Mouse (Mus musculus): ENCODE measurements around the gene Trnau1ap.

Trnau1ap gene

DNA sequence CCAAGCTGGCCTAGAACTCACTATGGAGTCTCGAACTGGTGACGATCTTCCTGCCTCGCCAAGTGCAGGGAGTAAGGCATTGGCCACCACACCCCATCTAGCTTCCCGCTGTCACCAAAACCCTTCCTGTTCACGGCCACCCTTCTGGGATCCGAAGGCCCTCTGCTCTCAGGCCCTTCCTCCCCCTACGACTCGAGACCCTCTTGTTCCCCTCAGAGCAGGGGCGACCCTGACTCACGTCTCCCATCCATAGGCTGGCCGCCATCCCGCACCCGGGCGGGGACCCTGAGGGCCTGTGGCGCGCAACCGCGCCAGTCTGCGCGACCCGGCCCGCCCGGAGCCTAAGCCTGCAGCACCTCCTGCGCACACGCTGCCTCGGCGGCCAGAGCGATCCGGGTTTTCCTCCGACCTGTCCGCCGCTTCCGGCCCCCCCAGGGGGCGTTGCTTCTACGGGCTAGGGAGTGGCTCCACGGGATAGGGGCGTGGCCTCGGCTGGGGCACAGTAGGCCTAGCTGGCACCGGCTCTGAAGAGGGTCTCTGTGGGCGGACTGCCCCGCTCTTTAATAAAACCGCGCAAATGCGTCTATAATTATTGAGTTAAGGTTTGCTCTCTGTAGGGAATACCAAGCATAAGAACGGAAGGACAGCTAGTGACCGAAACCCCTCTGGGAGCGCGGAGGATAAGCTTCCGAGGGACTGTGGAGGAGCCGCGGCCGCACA, at the start of gene Trnau1ap:
Trnau1ap (minus strand) TSS at position 424 of the 720 bp plus-strand sequence.
- peak; percentile 95 to 96 for DNase-seq

DNA sequence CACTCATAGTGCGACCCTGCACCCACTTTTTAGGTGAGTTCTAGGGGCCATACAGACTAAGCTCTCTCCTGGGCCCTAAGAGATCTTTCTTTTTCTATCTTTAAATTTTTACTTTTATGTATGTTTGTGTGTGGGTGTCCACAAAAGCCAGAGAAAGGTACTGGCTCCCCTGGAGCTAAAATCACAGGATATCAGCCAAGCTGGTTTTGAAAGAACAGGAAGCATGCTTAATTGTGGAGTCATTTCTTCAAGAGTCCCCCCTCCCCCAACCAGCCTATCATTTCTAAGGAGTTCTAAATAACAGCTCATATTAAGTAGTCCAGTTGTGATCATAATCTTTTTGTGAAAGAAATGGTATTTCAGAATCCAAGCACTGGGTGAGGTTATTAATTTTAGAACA, 44.5 kb upstream of the Trnau1ap start:
- DNase-seq, result no peak

DNA sequence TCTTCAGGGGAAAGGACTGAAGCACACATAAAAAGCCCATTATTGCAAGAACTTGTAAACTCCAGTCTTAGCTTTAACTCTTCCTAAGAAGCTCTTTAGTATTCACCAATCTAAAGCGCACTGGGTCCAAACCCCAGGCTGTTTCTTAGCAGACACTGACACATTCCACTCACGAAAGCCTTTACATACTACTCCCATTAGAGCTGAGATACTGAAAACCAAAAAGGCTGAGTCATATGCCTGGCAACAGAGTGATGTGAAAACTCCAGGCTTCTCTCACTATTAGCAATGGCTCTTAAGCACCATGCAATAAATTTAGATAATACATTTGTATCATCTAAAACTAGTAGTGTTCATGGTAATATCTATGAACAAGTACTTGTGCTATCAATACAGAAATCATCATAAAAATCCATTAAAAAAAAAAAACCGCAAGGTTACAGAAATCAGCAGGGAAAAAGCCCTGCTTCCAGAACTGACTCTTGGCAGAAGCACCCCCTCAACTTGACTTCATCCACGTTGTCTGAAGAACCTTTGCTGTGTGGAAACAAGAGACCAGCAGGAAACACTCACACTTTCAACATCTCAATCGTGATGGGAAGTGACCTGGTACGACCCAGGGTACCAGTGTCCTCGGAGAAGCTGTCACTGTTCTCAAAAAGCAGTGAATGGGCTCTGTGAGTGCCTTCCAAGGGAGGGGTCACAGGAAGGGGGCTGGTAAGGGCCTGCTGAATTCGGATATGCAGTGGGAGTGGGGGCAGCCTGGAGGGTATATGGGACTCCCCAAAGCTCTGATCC, 40.8 kb upstream of the Trnau1ap start:
- no peak for DNase-seq

DNA sequence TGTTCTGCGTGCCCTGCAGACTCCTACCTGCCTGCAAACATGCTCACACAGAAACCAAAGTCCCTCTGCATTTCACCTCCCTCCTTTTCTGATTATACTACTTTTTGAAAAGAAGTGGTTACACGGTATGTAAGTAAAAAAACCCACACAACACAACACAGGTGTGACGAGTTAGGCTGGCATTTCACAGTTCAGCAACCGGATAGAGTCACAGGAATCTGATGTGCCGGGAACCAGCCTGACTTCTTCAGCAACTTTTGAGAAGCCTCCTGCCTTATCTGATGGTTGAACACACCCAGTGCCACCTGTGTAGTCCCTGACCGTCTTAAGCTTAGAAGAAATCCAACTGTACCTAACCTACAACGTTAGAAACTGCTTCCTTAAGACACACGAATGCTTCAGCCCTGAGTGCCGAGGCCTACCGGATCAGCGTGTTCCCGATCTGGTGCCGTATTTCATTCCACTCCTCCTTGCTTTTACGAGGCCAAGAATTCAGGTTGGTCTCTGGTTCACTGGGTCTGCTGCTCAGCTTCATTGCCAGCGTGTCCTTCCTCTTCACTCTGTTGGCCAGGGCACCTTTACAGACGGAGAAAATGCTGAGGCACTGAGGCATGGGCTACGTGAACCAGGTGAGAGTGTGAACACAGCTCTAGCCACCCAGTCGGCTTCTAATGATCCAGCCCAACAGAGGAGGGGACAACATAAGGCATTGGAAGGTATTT, 38.3 kb upstream of the Trnau1ap start:
- peak in 1 of 2 experiments; percentile 54 for DNase-seq

DNA sequence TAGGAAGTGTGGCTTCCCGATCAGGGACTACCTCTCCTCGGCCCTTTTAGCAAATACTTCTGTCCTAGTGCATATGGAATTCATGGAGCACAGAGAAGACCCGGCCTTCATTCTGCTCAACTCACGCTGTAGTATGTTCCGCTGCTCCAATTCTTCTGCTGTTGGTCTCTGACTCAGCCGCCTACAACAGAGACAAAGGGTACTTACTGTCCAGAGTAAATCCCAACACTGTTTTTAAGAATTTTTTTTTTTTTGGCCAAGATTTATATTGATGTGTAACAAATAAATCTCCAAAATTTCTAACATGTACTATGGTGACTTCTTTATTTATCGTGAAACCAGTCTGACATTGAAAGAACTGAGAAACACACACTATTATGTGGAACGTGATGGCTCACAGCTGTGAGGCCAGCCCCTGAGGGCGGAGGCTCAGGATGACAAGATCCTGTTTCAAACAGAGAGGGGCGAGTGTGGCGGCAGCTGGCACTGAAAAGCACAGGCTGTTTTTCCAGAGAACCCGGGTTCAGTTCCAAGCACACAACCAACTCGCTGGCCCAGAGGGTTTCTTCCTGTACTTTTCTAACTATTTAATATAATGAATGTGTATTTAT, 36.2 kb upstream of the Trnau1ap start:
- DNase-seq, result no peak

DNA sequence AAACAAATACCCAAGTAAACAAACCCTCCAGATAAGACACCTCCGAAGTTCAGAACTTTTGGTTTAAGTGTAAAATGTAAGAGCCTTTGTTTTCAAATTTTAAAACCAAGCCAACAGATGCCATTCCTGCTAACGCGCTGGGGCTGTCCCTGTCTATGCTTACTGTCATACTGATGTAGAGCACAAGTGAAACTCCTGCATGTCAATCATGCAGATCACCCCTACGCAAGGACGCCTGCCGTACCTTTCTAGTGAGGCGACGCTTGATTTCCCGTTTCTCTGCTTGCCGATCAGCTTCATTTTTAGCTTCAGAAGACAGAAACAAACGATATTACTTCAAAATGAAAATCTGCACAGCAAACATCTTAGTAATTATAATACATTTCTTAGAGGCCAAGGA, 34.1 kb upstream of the Trnau1ap start:
- no peak for DNase-seq

DNA sequence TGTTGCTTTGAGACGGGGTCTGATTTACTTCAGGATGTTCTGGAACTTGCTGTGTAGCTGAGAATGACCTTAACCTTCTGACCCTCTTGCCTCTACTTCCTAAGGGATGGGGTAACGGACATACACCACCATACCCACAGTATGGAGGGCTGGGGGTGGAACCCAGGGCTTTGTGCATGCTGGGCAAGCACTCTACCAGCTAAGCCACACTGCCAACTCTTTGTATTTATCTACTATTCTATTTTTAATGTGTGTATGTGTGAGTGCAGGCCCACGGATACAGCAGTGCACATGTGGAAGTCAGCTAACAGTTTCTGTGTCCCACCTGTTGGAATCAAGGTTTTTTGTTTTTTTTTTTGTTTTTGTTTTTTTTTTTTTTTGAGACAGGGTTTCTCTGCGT, 30.2 kb upstream of the Trnau1ap start:
- DNase-seq, result no peak

DNA sequence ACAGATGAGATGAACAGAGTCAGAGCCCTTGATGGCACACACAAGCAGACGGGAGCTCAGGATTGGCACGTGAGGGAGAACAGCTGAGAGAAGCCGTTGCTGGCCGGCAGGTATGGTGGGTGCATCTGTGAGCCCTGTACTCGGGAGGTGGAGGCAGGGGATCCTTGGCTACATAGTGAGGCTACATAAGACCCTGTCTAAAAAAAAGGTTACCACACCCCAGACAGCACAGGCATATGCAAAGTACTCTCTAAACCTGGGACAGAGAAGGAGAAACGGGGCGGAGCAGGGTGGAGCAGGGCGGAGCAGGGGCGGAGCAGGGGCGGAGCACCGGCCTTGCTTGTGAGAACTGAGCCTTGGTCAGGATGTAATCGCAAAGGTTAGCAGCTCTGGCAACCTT, 26.8 kb upstream of the Trnau1ap start:
- DNase-seq, result peak; percentile 64 to 75

DNA sequence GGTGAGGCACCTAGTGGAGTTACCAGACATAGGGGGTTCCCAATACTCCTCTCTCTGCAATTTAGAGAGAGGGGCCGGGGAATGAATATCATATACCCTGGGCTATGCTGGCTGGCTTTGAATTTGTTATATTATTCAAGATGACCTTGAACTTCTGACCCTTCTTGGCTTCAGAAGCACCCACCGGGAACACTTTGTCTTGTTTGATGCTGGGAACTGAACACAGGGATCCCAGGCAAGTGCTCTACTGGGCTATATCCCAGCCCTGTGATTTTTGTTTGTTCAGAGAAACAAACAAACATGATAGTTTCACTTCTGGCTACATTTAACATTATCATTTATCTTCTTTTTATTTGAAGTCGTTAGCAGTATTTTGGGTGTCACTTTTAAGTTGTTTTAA, 26.1 kb upstream of the Trnau1ap start:
- no peak for DNase-seq

DNA sequence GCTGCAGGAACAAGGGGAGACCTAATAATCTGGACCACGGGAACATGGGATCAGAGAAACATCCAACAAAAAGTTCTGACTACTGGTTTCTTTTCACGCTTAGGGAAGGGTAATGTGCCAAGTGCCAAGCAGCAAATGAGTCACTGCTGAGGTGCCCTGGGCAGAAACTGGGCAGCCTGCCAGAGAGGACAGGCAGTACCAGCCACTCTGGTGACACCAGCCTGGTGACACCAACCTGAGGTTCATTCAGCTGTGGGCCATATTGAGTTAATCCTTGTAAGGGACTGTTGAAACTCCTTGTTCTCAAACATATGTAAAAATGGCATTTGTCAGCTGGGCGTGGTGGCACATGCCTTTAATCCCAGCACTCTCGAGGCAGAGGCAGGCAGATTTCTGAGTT, 25.2 kb upstream of the Trnau1ap start:
- DNase-seq, result peak; percentile 67 to 87

DNA sequence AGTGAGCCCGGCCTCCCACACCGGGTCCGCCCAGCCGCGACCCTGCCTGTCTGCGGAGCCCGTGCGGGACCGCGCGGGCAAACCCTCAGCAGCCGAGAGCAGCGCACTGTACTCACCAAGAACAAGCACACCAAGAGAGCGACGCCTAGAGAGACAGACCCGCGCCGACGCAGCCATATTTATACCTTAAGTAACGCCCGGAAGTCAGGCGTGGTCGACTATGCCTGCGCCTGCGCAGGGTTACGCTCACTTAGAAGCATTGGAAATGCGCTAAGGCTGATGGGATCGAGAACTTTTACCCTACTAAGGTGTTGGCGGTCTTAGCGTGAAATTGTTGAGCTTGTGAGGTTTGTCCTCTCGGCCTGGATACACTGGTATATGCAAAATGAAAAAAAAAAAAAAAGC, 24.1 kb upstream of the Trnau1ap start, which contains the start of gene Rcc1:
Rcc1 (minus strand) TSS at position 125 of the 405 bp plus-strand sequence.
- peak; percentile 92 to 95 for DNase-seq

DNA sequence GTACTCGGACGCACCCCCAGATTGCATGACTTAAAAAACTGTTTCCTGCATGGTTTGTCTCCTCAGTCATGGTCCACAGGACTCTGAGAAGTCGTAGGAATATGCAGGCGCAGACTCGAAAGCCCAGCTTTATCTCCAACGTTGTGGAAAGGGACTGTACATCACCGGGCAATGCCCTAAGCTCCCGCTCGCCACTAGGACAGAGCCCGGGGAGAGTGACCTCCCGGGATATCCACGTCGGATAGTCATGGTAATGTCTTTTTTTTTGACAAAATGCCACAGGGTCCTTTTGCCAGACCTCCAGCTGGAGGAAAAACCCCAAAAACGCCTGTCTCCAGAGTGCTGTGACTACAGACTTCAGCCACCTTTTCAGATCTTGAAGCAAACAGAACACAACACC, 23.4 kb upstream of the Trnau1ap start:
- DNase-seq, result peak in 1 of 2 experiments; percentile 60

DNA sequence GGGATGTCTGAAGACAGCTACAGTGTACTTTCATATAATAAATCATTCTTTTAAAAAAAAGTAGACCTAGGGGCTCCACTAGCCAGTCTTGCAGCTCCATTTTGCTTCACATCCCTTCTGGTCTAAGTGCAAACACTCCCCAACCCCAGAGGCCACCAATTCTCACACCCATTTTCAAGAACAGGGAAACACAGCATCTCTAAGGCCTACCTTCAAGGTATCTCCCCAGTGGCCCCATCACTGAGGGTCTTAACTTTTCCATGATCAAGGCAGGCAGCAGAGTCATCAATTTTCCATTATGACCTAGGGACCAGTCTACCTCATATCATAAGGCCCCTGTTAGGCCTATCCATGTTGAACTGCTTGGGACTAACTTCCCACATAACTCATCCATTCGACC, 22.1 kb upstream of the Trnau1ap start:
- DNase-seq, result no peak

DNA sequence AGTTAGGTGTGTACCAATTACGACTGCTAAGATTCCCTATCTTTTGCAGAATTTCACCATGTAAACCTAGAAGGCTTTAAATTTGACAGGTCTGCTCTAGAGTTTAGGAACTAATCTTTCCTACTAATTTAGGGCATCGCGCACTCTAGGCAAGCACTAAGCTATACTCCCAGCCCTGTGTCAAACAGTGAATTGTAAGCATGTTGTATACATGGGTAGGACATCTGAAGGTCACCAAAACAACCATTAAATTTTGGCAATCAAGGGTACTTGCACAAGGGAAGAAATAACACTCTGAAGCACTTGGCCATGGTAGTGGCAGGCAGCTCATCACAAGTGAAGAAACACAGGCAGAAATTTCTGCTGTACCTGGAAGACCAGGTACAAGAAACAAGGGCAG, 21.5 kb upstream of the Trnau1ap start:
- no peak for DNase-seq

DNA sequence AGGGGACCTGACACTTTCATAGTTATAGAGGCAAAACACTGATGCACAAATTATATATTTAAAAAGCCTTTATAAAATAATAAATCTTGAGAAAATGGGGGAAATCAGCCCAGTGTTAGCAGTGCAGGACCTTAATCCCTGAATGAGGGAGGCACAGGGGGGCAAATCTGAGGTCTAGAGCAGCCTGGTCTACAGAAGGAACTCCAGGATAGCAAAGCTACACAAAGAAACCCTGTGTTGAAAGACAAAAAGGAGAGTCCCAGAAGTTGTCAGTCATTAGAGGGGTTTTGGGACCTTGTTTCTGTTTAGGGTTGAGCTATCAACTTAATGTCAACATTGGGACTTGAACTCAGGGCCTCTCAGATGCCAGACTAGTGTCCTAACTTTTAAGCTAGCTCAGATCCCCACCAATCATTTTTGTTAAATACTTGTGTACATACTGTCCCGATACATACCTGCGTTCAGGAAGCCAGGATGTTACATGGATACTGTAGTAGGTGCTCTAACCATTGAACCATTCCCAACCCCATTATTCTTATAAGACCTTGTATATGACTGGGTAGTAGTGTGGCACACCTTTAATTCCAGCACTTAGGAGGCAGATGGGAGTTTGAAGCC, 20.9 kb upstream of the Trnau1ap start:
- DNase-seq, result no peak

DNA sequence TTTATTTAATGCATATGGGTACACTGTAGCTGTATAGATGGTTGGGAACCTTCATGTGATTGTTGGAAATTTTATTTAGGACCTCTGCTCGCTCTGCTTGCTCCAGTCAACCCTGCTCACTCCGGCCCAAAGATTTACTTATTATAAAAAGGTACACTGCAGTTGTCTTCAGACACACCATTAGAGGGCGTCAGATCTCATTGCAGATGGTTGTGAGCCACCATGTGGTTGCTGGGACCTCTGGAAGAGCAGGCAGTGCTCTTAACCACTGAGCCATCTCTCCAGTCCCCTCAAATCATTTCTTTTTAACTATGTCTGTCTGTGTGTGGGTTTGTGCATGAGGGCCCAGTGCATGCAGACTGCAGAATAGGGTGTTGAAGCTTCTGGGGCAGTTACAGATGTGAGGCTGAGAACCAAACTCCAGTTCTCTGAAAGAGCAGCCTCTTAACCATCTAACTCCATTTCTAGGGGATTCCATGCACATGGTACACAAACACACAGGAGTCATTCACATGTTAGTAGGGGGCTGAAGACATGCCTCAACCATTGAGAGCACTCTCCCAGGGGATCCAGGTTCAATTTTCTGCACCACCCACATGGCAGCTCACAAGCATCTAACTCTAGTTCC, 20.3 kb upstream of the Trnau1ap start:
- no peak for DNase-seq

DNA sequence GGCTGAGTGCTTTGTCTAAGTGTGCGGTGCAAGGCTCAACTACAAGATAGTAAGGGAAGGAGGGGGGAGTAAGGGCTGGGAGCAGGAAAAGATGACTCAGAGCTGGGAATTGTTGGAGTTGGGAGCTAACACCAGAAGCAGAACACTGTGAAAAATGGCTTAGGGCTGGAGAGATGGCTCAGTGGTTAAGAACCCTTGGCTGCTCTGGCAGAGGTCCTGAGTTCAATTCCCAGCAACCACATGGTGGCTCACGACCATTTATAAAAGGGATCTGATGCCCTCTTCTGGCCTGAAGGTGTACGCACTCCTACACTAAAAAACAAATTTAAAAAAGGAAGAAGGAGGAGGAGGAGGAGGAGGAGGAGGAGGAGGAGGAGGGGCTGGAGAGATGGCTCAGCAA, 17.3 kb upstream of the Trnau1ap start:
- no peak for DNase-seq

DNA sequence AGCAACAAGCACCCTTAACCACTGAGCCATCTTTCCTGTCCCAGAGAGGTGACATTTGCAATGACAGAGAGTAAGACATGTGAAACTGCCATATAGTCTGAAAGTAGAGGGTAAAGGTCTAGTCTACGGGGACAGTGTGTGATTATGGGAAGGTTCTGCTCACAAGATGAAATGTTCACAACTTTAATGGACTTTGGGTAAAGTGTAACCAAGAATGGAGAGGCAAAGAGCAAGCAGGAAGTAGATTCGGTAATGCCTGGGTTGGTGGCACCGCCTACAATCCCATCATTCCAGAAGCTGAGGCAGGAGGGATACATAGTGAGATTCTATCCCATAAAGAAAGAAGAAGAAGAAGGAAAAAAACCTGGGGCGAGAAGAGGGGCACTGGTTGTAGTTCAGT, 16.9 kb upstream of the Trnau1ap start:
- peak; percentile 41 to 77 for DNase-seq

DNA sequence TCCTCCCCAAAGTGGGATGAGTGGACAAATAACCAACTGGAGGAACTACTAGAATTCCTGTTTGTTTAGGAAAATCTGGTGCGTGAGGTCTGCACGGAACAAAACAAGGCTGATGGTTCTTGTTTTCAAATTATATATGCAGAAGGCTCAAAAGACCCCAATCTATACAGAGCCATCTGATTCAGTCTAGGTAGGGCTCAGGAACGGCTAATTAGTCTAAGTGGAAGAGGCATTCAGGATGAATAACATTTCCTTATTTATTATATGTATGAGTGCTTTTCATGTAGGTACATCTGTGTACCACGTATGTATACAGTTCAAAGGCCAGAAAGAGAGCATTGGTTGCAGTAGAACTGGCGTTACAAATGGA, 16.5 kb upstream of the Trnau1ap start:
- no peak for DNase-seq

DNA sequence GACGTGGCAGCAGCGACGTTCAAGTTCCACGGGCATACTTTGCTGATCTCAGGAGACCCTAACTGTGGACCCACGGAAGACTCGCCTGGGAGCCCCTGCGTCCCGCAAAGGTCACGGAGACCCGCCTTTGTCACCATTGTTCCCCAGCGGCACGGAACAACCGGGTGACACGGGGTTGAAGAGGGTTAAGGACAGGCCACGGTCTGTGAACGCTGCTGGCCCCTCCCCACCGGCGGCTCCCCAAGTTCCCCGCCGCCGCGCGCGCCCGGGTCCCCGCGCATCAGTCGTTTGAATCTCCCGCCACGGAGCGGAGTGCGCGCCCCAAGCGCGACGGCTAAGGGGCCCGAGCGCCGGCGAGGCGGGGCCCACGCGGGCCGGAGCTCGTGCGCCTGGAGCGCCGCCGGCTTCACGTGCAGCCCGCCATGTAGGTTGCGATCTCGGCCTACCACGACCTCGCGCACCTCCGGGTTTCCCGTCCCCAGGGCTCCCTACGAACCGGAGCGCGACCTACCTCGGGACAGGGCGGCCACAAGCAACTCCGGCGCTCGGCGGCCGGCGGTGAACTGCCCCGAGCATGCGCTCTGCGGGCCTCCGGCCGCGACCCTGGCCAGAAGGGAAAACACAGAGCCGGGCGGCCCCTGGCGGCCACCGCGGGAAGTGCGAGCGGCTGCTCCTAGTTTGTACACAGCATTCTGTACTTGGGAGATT, 16.0 kb upstream of the Trnau1ap start:
- peak; percentile 95 to 98 for DNase-seq

DNA sequence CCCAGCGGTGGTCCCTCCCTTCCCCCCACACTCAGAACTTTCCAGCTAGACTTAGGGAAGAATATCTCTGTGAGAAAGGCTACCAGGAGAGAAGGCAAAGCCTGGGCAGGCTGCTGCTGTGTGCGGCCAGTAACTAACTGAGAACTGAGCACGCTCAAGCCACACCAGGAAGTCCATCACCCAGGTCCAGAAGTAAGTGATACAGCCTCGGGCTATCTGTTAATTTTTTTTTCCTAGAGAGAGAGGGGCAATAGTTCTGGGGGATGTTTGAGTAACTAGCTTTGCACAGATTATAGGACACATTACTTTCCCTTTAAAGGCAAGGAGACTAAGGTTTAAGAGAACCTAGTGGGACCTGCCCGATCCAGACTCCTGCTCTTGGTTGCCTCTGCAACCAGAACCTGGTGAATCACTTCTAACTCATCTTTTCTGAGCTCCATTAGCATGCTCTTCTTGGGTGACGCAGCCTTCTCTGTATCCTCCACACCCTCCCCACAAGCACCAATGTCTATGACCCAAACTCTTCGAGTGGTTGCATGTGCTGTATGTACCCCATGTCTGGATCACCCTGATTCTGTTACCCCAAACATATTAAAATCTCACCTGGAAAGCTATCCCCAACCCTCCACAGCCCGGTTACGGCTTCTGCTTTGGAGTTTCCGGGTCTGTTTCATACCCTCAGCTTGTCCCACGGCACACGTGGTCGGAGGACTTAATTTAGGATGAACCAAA, 15.2 kb upstream of the Trnau1ap start:
- no peak for DNase-seq

All from kidney, postnatal 25 days (tissue).